Comparison of ENCODE assay signal across 11 mouse cellular contexts in the genomic region with DNA sequence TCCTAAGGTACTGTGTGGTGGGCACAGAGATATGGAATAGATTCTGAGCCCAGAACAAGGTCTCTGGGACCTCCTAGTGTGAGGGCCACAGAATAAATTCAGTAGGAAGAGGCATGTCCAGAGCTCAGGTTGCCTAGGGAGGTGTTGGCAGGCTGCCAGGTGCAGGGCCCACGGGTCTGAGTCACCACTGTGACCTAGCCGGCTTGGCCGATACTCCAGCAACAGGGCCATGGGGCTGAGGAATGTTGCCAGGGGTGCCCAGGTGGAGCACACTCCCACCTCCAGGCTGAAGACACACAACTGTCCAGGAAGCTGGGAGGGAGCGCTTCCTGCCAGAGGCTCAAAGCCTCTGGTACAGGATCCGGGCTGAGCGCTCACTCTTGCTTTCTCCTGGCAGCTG. TPM values are rescaled to one million over a fixed set of nuclear protein-coding genes. Genes with fewer than 3 reads are reported as not detected.
DNase-seq lines count a peak whose midpoint lies in the region; ATAC-seq lines count a peak whose summit lies in the region.
"Had no signal": no experiment of that assay in that cellular context is flagged by ENCODE, and none has a peak within 500 bp of the region (broad histone marks: within the 10 kb centered on the region; RNA-seq: fewer than 3 reads in every experiment).

No protein-coding gene starts in this region.

- 40% methylated on average over 6 of the region's 6 CpGs for WGBS in kidney, embryonic 16.5 days

- no peaks in the 10 kb centered on the region for H3K27me3 ChIP-seq in kidney, embryonic 16.5 days (ENCODE audit: insufficient read depth, low read length)

- H3K9ac ChIP-seq in kidney, embryonic 16.5 days (replicated peaks; ENCODE audit: low read length) = no peak overlapping the region

- no peaks in the 10 kb centered on the region for H3K4me1 ChIP-seq in kidney, embryonic 16.5 days (ENCODE audit: insufficient read depth, low read length)

- no peaks in the 10 kb centered on the region for H3K9me3 ChIP-seq in kidney, embryonic 16.5 days (ENCODE audit: low read length)

- intact Hi-C loops in heart, postnatal 25 days (cut with DNase I) = no loop called here

- no peak overlapping the region for H3K4me3 ChIP-seq in kidney, embryonic 16.5 days (ENCODE audit: low read length)

- no peak overlapping the region for H3K4me2 ChIP-seq in kidney, embryonic 16.5 days (replicated peaks; ENCODE audit: low read depth, low read length)

- ATAC-seq in kidney, embryonic 16.5 days (ENCODE audit: low FRiP score, low TSS enrichment) = peak; percentile 58; the same call in 1 of the 2 replicates
- no peak for ATAC-seq in megakaryocyte, adult 5-6 weeks (ENCODE audit: poor library complexity, severe bottlenecking)

- DNase-seq in heart, adult 11 months = peak; percentile 62
- no peak for DNase-seq in heart, postnatal 25 days (ENCODE audit: low spot score)
- DNase-seq in adrenal gland, adult 18-20 months (ENCODE audit: low spot score in 2 of 2) = peak; percentile 67 to 70
- DNase-seq in natural killer cell, adult 2 months (ENCODE audit: low spot score in 2 of 2) = peak; percentile 23 to 46
- DNase-seq in layer of hippocampus, postnatal 10 days (ENCODE audit: low spot score in 2 of 2) = no peak
- DNase-seq in right cerebral cortex, postnatal 25 days = no peak
- DNase-seq: cerebellum, adult 11 months had no signal

- H3K36me3 ChIP-seq in kidney, embryonic 16.5 days (ENCODE audit: insufficient read depth, low read length) = no peaks in the 10 kb centered on the region

- H3K27ac ChIP-seq in kidney, embryonic 16.5 days (ENCODE audit: low read length) = no peak overlapping the region; the same call in 1 of the 2 replicates

RNA-seq across cellular contexts. Expression of a gene that starts 1.9 kb away (rescaled TPM):
- total RNA-seq in heart, postnatal 25 days (2021) = not detected
- not detected for total RNA-seq in adrenal gland, adult 18-20 months (2021)
- polyA plus RNA-seq in kidney, embryonic 16.5 days (2015; fragmentation: Nextera tagmentation; extraction: Ambion mirVana) = 0.25 and 0.49 TPM in 2 replicates
- under 1 TPM in 1 of 2 experiments, not detected in 1; 0.38 TPM for total RNA-seq in layer of hippocampus, postnatal 10 days (2021)
- total RNA-seq in megakaryocyte, adult 5-6 weeks (2015) = not detected in 2 replicates
- not detected in 2 replicates for total RNA-seq in megakaryocyte, adult 5-6 weeks (2017)
- total RNA-seq: megakaryocyte-erythroid progenitor cell, adult 5-6 weeks had no signal
- polyA plus RNA-seq: heart, embryonic 16.5 days had no signal

RNA-seq across cellular contexts. Expression of a gene that starts 8.3 kb away (rescaled TPM):
- 1 to 10 TPM in 1 of 2 experiments, under 1 TPM in 1; 0.75 to 3.3 TPM for total RNA-seq in heart, postnatal 25 days (2021)
- 100 to 1,000 TPM in 1 of 2 experiments, 10 to 100 TPM in 1; 75.7 to 130 TPM for total RNA-seq in adrenal gland, adult 18-20 months (2021)
- polyA plus RNA-seq in kidney, embryonic 16.5 days (2015; fragmentation: Nextera tagmentation; extraction: Ambion mirVana) = not detected in 2 replicates
- not detected for total RNA-seq in layer of hippocampus, postnatal 10 days (2021)
- not detected in 2 replicates for total RNA-seq in megakaryocyte, adult 5-6 weeks (2015)
- not detected in 2 replicates for total RNA-seq in megakaryocyte, adult 5-6 weeks (2017)
- total RNA-seq: megakaryocyte-erythroid progenitor cell, adult 5-6 weeks had no signal
- polyA plus RNA-seq: heart, embryonic 16.5 days had no signal

Comparison
In these comparisons a context has a peak if more than half of its experiments do, and no peak if none do; other contexts are left out.
1. DNase-seq: peak in heart, adult 11 months (single experiment), adrenal gland, adult 18-20 months (2 of 2) and natural killer cell, adult 2 months (2 of 2); none in heart, postnatal 25 days (single experiment), layer of hippocampus, postnatal 10 days (0 of 2) and right cerebral cortex, postnatal 25 days (single experiment).
2. RNA of a gene that starts 8.3 kb away (total RNA-seq): 75.7 to 130 TPM in adrenal gland, adult 18-20 months; 0.75 to 3.3 TPM in heart, postnatal 25 days, not detected in layer of hippocampus, postnatal 10 days and not detected in megakaryocyte, adult 5-6 weeks; every median in the first group is over 10 times any median in the second.